Mouse (Mus musculus): ENCODE measurements at regions not wholly inside any gene's neighbourhood (a gene's known extent, or its start where the extent isn't known, plus 50 kb on each side); places are given as distances from the start of the nearest gene placed in this dataset.

- TF ChIP-seq CTCF (IDR thresholded peaks at IDR 0.05; ENCODE audit: low read depth): no peak
- no peak for TF ChIP-seq EP300 (IDR thresholded peaks at IDR 0.05; ENCODE audit: low read depth)
Measured at GRCm38 (mm10) chr8:126098886-126099285, 103.9 kb downstream of the Kcnk1 start.
